Mouse (Mus musculus): Measurements from ENCODE around the gene Pex7.

The Pex7 gene

DNA sequence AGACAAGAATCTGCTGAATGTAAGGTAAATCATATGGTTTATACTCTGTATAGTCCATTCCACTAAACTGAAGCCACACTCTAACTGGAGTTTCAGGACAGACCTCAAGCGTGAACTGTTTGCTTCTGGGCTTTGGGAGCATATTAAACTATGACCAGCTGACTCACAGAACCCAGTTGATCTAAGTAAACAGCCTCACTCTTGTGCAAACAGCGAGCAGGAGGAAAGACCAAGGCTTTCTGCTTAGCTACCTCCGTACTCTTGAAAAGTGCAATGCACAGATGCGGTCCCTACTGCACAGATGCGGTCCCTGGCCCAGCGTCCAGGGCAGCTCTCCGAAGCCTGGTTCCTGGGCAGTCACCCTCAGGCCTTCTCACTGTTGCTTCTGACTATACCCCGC, 30.2 kb downstream of the Pex7 start:
- DNase-seq (ENCODE audit: low spot score), result no peak

DNA sequence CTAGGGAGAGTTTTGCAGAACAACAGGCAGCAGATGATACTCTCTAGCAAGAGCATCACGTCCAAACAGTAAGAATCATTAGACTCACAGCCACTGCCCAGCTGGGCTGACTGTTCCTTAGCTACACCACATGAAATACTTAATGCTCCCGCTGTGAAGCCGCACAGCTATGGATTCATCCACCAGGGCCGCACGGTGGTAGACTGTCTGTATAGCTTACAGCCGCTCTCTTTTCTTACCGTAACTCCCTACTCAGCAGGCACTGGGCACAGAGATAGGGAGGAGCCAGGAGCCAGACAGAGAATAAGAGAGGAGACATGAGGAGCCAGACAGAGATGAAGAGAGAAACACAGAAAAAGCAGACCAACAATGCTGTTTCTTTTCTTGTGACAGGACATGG, 30.8 kb downstream of the Pex7 start:
- DNase-seq (ENCODE audit: low spot score), result no peak

DNA sequence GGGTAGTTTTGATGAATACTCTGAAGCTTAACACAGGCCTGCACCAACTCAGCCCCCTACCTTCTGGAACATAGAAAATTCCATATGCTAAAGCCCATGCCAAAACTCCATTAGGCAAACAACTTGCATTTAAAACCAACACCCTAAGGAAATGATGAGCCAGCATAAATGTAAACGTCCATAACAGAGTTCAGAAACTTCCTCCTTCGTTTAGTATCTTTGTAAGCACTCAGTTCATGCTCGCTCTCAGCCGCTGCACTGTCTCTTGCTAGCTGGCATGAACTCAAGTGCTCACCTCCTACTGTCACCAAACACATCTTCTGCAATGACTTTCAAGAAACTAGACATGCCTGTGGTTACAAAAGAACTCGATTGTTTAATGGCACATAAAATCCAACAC, 32.1 kb downstream of the Pex7 start:
- DNase-seq (ENCODE audit: low spot score), result no peak

DNA sequence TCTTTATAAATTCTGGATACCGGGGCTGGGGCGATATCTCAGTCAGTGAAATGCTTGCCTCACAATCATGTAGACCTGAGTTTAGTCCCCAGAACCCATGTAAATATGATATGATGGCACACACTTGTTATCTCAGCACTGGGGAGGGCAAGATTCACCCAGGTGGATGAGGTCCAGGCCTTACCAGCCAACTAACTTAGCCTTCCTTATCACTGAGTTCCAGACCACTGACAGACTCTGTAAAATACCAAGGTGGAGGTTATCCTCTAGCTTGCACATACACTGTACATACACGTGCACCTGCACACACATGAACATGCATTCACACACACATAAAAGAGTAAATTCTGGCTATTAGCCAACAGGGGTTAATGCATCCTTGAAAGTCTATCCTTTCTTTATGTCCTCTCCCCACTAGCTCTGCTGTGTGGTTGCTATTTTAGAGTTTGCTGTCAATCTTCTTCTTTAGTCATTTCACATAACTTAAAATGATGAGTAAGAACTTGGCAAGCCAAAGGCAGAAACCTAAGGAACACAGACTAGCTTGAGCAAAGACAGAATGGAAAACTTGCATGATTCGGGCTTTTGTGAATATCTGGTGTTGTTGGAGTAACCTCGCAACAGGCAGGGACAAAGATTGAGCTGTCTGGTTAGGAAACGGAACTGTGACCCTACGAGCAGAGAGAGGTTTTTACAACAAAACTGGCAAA, 51.7 kb downstream of the Pex7 start:
- DNase-seq (ENCODE audit: low spot score), result no peak

DNA sequence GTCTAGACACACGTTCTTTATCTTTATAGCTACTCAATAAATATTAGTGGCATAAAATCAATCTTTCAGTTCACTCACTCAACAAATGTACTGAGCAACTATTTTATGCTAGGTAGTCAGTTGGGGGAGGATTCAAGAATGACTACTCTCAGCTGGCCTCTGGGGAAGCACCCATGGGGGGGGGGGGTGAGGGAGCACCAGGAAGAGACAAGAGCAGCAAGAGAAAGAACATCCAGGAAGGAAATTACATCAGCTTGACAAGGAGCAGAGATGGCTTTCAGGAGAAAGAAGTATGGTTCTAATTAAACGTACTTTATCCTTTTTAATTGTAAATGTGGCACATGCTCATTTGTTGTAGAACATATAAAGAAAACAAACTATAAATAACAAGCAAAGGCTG, 53.9 kb downstream of the Pex7 start:
- DNase-seq (ENCODE audit: low spot score), result no peak

DNA sequence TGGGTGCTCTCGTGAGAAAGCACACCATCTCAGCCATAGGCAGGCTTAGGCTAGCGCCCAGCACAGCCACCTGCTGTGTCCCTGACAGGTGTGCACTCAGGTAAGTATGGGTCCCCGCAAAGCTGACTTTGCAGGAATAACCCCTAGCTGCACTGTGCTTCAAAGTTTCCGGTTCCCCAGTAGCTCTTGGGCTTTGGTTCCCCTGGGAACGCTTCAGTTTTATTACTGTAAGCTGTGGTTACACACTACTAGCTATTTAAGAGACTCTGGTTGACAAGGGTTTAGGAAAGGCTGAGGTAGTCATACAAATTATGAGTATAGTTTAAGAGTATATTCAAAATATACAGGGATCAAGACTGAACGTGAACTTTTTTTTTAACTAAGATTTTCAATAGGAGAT, 54.7 kb downstream of the Pex7 start:
- no peak for DNase-seq (ENCODE audit: low spot score)

DNA sequence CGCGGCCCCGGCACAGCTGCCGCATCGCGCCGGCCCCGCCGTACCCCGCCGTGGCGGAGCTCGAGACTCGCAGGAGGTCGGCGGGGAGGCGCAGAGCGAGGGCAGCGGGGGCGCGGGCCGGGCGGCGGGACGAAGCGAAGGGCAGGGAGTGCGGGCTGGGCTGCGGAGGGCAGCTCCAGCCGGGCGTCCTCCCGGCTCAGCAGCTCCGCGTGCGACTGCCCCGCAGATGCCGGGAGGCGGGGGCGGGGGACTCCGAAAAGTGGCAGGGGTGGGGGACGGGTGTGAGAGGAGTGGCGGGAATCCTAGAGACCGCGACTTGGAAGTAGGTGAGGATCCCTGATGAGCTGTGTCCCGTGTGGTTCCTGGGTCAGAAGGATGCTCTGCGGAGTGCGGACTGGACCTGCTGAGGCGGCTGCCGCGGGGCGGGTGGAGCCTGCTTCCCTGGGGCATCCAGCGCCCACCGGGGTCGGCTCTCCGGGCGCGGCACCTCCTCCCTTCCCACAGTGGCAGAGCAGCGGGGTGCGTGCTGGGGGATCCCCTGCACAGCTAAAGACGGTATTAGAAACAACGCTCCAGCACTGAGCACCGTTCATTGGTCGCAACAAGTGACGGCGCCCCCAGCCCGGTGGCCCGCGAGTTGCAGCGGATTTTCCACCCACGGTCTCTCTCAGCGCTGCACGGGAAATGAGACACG, 56.3 kb downstream of the Pex7 start, which contains the start of gene Slc35d3:
Gene Slc35d3, minus strand, starts transcription at position 462 of the 694 bp plus-strand sequence.
- DNase-seq (ENCODE audit: low spot score), result peak; percentile 62

DNA sequence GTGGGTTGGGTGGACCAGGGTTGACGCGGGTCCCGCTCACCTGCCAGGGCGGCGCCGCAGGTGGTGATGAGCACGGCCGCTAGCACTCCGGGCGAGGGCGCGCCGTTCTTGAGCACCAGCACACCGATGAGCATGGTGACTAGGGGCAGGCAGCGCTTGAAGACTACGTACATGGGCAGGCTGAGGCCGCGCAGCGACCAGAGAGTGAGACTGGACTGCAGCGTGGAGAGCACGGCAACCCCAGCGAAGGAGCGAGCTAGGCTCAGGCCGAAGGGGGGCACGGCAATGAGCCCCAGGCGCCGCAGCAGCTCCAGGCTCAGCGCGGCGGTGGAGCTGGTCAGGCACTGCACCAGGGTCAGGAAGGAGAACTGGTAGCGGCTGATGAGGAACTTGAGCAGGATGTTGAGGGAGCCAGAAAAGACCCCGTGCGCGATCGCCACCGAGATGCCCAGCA, 56.9 kb downstream of the Pex7 start:
- DNase-seq (ENCODE audit: low spot score), result no peak

DNA sequence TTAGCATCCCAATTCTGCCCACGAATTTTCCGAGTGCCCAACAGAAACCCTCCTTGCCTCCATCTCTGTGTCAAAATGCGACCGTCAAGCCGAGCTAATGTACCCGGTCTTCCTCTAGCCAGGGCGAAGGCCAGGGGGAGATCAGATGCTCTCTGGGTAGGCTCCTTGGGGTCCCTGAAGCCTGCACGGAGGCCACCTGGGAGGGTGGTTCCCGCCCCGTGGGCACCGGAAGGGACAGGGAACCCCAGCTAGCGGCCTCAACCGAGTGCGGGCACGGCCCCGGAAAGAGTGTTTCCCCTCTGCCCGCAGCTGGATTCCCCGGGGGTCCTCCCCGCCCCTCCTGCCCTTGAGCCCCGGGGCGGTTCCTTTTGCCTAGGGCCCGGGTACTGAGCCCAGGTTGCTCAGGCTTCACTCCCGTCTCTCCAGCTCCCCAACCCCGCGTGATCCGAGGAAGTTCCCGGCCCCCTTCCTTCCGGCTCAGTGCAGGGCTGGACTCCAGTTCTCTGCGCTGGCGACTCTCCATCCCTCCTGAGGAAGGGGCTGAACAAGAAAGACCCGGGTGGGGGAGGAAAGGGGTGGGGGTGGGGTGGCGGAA, 57.6 kb downstream of the Pex7 start:
- no peak for DNase-seq (ENCODE audit: low spot score)

DNA sequence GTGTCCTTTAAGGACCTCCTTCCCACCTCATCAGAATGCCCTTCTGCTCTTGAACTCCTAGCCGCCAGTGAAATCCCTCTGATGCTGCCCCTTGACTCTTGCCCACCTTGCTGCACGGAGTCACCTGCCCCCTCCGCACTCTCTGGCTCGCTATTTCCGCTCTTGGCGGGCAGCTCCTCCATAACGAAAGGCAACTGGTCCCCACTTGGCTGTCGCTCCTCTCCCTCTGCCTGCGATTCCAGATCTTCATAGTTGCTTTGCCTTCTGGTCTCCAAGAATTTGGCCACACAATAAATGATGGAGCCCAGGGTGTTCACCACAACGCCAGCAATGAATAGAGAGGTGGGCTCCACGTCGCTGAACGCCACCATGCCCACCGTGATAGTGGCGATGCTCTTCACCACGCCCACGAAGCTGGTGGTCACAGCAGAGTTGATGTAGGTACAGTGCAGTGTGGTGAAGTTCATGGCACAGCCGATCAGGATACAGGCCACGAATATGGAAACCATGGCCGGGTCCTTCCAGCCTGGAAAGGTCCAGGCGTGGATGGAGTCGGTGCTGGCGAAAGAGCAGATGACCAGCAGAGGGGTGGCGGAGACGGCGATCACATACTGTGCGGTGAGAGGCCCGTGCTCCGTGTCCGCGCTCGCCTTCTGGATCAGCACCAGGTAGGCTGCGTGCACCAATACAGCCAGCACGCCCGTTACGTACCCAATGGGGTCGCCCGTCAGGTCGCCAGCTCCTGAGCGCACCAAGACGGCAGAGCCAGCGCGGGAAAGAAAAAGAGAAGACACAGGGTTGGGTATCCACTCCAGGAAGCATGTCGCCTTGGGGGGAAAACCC, 58.3 kb downstream of the Pex7 start:
- DNase-seq (ENCODE audit: low spot score), result no peak

DNA sequence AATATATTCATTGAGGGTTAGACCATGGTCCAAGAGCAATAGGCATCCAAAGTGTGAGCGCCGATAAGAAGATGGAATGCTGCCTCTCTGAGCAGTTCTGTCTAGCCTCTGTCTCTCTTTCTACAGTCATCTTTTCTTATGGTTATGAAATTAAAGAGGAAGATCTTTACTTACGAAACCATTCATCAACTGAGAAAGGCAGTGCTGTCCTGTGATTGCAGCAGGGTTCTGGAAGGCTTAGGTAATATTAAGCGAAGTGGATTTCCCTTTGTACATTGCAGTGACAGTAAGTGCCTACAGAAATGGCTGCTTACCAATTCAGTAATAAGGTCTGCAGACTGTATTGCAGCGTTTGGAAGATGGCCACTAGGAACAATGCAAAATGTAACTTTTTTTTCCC, 67.7 kb downstream of the Pex7 start:
- no peak for DNase-seq (ENCODE audit: low spot score)

DNA sequence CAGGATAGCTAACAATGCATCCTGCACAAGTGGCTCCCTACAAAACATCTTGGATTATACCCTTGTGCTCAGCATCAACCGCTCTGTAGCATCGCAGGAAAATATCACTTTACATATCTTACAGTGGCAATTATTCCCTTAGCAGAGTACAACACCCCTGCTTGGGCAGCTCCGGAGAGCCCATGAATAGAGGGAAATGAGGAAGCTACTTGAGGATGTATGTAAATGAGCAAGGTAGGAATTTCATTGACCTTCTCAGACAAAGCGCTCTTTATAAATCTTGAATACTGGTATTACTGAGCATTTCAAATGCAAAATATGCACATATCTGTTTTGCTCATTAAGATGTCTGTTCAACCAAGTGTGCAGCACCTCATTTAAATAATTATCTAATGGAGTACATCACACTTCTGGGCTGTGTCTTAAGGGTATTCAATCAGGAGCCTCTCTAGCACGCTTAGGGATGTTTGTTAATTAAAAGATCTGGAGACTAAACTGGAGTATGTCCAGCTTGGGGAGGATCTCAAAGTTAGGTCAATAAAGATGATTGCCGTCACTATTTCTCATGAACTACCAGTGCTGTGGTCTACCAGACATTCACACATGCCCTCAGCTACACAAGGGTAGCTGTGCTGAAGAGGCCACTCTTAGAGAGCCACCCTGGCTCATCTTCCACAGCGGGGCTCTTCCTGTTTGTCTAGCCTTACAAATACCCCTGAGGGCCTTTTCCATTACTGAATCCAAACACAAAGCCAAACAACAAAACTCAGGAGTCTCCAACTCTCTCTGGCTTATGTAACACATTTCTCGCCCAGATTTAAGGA, 71.4 kb downstream of the Pex7 start:
- DNase-seq (ENCODE audit: low spot score), result no peak

DNA sequence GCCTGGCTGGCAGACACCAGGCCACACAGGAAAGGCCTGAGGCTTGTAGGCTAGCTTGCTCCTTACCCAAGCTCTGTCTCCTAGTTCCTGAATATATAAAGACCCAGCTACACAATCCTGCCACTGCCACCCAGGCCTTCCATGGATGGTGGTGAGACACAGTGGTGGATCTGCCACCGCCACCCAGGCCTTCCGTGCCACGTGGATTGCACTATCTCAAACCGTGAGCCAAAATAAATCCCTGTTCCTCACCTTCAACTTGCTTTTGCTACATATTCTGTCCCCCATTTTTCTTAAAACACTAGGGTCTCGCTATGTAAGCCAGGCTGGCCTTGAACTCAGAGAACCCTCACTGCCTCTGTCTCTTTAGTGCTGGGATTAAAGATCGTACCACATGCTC, 73.3 kb downstream of the Pex7 start:
- no peak for DNase-seq (ENCODE audit: low spot score)

DNA sequence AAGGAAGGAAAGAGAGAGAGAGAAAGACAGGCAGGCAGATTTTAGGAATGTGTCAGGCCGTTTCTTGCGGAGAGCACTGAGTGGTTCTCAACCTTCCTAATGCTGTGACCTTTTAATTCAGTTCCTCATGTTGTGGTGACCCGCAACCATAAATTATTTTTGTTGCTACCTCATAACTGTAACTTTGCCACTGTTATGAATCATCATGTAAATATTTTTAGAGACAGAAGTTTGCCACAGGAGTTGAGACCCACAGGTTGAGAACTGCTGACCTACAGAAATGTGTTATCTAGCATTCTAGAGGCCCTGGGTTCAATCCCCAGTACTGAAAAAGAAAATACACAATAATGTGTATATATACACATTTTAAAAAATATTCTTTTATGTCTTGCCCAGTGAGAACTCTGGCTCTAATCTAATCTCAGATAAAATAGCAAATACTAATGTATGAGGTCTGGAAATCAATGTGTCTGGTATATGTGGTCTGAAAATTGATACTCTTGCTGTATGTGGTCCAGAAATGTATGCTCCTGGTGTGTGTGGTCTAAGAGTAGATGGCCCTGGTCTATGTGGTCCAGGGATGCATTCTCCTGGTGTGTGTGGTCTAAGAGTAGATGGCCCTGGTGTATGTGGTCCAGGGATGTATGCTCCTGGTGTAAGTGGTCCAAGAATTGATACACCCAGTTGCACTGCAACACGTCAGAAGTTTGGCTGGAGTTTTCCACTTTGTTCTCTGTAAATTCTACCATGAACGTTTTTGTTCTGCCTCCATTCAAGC, 76.2 kb downstream of the Pex7 start:
- DNase-seq (ENCODE audit: low spot score), result no peak

DNA sequence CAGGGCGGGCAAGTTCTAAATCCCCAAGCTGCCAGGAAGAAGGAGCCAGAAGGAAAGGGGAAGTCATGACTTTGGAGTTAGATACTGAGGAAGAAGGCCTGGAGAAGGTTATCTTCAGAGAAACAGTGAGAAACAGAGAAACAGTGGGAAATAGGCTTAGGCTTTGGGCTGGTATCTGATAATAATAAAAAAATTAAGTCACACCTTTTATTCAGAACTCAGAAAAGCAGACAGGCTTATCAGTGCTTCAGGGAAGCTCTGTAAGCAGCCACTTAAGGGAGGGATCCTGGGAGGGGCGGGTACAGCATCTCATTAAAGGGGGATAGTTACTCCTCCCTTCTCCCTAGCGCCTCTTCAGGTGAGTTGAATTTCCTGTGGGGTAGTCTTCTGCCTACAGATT, 86.5 kb downstream of the Pex7 start:
- DNase-seq (ENCODE audit: low spot score), result no peak

DNA sequence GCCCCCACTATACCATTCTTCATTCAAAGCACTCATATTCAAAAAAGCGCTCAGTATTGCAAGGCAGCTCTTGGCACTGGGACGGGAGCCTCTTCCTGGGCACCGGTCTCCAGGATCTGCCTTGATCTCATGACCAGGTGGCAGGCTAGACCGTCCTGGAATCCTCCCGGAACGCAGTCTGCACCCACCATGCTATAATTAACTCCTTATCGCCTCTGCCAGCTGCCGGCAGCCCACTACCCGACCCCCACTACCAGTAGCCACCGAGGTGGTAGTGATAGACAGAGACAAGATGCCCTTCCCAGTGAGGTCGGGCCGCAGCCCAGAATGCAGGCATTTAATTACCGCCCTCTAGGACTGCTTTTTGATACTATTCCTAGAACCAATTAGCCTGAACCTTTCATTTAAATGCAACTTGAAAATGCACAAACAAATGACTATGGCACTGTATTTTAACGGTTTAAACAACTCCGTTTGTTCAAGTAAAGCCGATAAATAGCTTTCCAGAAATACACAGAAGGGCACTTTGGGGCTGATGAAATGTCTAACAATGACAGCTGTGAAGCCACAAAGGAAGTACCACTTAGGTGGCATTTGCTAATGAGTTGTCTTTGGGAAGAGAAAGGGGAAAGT, 88.7 kb downstream of the Pex7 start:
- no peak for DNase-seq (ENCODE audit: low spot score)

DNA sequence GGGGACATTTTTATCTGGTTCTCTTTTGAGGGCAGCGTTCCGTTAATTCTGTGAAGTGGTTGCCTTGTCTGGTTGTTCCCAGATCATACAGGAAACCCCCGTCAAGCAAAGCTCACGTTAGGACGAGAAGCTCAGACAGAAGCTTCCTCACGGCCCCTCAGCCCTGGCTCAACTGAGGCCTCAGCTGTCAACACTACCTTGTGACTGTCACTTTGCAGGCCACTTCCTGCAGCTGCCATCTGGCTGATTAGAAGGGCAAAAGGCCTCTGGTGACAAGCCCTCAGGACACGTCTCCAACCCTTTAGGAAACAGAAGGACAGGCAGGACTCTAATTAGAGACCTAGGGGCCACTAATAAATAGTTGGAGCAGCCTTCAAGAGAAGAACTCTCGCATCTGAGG, 92.1 kb downstream of the Pex7 start:
- DNase-seq (ENCODE audit: low spot score), result no peak

DNA sequence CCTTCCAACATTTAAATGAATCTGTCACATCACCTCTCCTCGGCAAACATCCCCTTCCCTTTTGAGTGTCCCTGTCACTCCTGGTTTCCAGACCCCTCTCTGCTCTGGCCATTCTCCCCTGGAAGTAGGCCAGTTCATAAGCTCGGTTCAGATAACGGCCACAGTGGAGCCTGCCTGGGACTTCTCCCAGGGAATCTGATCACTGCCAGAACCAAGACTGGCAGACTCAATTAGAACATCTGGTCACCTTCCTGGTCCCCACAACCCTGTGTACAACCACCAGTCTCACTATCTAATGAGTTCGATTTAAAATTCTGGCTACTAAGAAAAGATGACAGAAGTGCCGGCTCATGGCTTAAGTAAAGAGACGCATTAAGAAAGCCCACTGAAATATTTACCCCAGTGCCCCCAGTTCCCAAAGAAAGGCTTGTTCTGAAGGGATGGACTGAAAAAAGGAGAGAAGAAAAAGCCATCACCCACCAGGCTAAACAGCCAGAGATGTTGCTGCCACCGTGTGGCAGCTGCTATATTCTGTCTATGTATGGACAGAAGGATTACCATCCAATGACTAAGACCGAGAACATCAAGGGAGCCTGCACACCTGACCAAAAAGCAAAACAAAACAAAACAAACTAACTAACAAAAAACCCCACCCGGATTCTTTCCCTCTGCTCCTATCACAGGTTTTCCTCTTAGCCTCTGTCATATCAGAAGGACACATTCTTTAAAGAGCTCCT, 95.9 kb downstream of the Pex7 start:
- peak; percentile 10 for DNase-seq (ENCODE audit: low spot score)

DNA sequence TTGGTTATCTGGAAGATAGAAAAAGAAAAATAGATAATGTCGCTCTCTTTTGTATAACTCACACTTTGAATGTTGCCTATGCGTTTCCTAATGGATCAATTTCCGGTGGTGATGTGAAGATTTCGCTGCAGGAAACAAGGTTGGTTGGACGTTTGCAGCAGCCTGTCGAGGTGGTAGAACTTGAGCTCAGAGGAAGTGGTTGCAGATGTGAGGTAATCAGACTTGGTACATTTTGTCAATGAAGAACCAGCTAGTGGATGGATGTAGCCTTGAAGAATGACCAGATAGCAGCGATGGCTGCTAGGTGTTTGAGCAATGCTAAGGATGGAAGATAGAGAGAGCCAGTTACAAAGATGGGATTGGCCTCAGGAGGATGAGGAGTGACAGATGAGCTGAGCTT, 102.7 kb downstream of the Pex7 start:
- no peak for DNase-seq (ENCODE audit: low spot score)
